Mouse (Mus musculus) adrenal gland, postnatal 14 days (tissue): Measurements from ENCODE around the gene Tmed6. TPM values are rescaled to one million over a fixed set of nuclear protein-coding genes. Genes with fewer than 3 reads are reported as not detected.

ENCODE experiments used
- microRNA-seq, 2 experiments: library from miRNA; unstranded; fragments of <30 nt; microRNA quantifications; one replicate each; pipeline ENCODE4 v1.2.0; 2021
- total RNA-seq: library from RNA; stranded (reverse); gene quantifications from 2 replicates; pipeline ENCODE4 v1.2.3, GENCODE M21; 2021

Gene Tmed6
- total RNA-seq, 1 experiment from 2014 or later, result not detected

Small RNA genes within 50 kb of the gene (microRNA-seq; reads per million reads assigned to microRNA genes)
- 0.38 to 0.85 reads per million in 2 experiments for gene Mir7075

Other genes starting within 250 kb of the Tmed6 start
- gene Has3, start 195.4 kb downstream of the Tmed6 start, total RNA-seq, result 0.83 and 1.0 TPM in 2 replicates
- 47.2 and 49.9 TPM in 2 replicates for gene Utp4, start 172.0 kb downstream of the Tmed6 start, total RNA-seq
- 24.2 and 28.2 TPM in 2 replicates for gene Sntb2, start 129.9 kb downstream of the Tmed6 start, total RNA-seq
- gene Vps4a, start 34.4 kb downstream of the Tmed6 start, total RNA-seq, result 58.6 and 63.6 TPM in 2 replicates
- 34.9 and 38.6 TPM in 2 replicates for gene Pdf, start 17.0 kb downstream of the Tmed6 start, total RNA-seq
- gene Cog8, start 9.0 kb downstream of the Tmed6 start, total RNA-seq, result 29.4 and 30.3 TPM in 2 replicates
- 40.1 and 50.2 TPM in 2 replicates for gene Nip7, start 8.8 kb downstream of the Tmed6 start, total RNA-seq
- gene Terf2, start 30.9 kb upstream of the Tmed6 start, total RNA-seq, result 25.0 and 26.2 TPM in 2 replicates
- 260 and 305 TPM in 2 replicates for gene Cyb5b, start 85.0 kb upstream of the Tmed6 start, total RNA-seq
- gene Nfat5, start 227.8 kb upstream of the Tmed6 start, total RNA-seq, result 108 and 110 TPM in 2 replicates